Mouse (Mus musculus) liver, adult 2 months (tissue): ENCODE data around the gene Tceanc2. TPM values are rescaled to one million over a fixed set of nuclear protein-coding genes. Genes with fewer than 3 reads are reported as not detected.

Experiments
- DNase-seq: peaks from one replicate; pipeline ENCODE4 v3.0.0-alpha.2; 2011; ENCODE audit warnings: low read depth, low spot score; ENCODE audit errors: extremely low read depth
- H3K27ac ChIP-seq: fragments of 200-500 bp; replicated peaks from 2 replicates; pipeline ENCODE4 v1.5.1; 2012; ENCODE audit warnings: low read depth, mild to moderate bottlenecking, control low read depth, inconsistent platforms, low read length; ENCODE audit not compliant: insufficient read depth
- H3K27me3 ChIP-seq: fragments of 200-500 bp; 2 replicates; pipeline ENCODE4 v1.6.1; 2012; ENCODE audit warnings: mild to moderate bottlenecking, moderate library complexity, low read length, inconsistent platforms; ENCODE audit not compliant: control insufficient read depth, insufficient read depth
- H3K36me3 ChIP-seq: fragments of 200-500 bp; 2 replicates; pipeline ENCODE4 v1.6.1; 2012; ENCODE audit warnings: low read length, inconsistent platforms; ENCODE audit not compliant: control insufficient read depth, insufficient read depth
- H3K4me1 ChIP-seq: fragments of 200-500 bp; 2 replicates; pipeline ENCODE4 v1.6.1; 2011; ENCODE audit warnings: low read length; ENCODE audit not compliant: control insufficient read depth, insufficient read depth
- H3K4me3 ChIP-seq: fragments of 200-500 bp; 2 replicates; pipeline ENCODE4 v1.5.1; 2011; ENCODE audit warnings: low read depth, mild to moderate bottlenecking, control low read depth, low read length, moderate library complexity; ENCODE audit not compliant: insufficient read depth
- H3K79me2 ChIP-seq: fragments of 200-500 bp; 2 replicates; pipeline ENCODE4 v1.6.1; 2012; ENCODE audit warnings: inconsistent platforms, mild to moderate bottlenecking, low read length, moderate library complexity; ENCODE audit not compliant: control insufficient read depth, insufficient read depth
- H3K9ac ChIP-seq: fragments of 200-500 bp; 2 replicates; pipeline ENCODE4 v1.6.1; 2012; ENCODE audit warnings: low read depth, mild to moderate bottlenecking, control low read depth, inconsistent platforms, low read length
- CTCF ChIP-seq: fragments of 200-500 bp; IDR thresholded peaks from 2 replicates; pipeline ENCODE4 v1.5.1; 2011; ENCODE audit warnings: low read depth, low read length, control low read depth
- POLR2A ChIP-seq: fragments of 200-500 bp; IDR thresholded peaks from 2 replicates; pipeline ENCODE4 v1.6.1; 2011; ENCODE audit warnings: low read length, control low read depth; ENCODE audit not compliant: insufficient read depth; ENCODE audit errors: extremely low read depth
- WGBS: fragments of 180-500 bp; shearing (Covaris S2); methylation state at CpG from one replicate; pipeline ENCODE4 v1.1.7; 2018; 5-methylcytosine and 5-hydroxymethylcytosine counted together
- polyA plus RNA-seq: library from polyadenylated mRNA; depleted of rRNA; stranded (reverse); fragments of >200 nt; gene quantifications from 2 replicates; pipeline ENCODE4 v1.2.3, GENCODE M21; 2012
- total RNA-seq: library from RNA; depleted of rRNA; stranded (reverse); fragments of >200 nt; gene quantifications from 2 replicates; pipeline ENCODE4 v1.2.3, GENCODE M21; 2014

Gene Tceanc2
- total and polyA plus RNA-seq, 2 experiments, result 5.3 to 6.6 TPM

DNA sequence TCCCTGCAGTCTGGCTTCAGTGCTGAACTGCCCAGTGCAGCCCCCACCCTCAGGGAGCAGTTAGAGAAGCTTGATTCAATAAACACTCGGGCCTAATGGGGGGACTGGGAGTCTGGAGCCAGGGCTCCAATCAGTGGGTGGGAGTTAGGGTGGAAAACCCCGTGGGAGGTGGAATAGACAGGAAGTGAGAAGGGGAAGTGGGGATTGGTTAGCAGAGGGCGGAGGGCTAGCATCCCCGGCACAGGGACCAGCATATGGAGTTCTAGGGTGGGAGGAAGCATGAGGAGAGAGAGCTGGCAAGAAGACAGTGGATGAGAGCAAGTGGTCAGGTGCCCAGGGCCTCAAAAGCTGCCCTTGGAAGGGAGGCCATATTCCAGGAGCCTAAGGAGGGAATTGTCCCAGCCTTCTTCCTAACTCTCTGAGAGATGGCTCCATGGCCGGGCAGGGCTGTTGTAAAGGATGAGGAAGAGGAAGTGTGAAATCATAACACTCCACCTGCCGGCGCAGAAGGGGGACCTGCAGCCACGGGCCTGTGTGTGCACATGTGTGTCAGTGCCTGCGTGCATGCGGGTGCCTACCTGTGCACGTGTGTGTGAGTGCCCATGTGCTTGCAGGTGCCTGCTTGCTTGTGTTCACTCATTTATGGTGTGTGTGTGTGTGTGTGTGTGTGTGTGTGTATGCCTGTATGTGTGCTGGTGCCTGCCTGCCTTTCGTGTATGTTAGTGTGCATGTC lies 34.5 kb upstream of the Tceanc2 start:
- Histone ChIP-seq H3K4me3 (no peak overlapping the region), H3K36me3 (no peaks in the 10 kb centered on the region), H3K4me1 (no peaks in the 10 kb centered on the region), H3K27ac (no peak overlapping the region), H3K9ac (no peak overlapping the region), H3K27me3 (no peaks in the 10 kb centered on the region), H3K79me2 (no peaks in the 10 kb centered on the region)
- 78% methylated on average over 12 of the region's 12 CpGs for WGBS
- DNase-seq, result no peak
- TF ChIP-seq POLR2A (no peak), CTCF (no peak)

DNA sequence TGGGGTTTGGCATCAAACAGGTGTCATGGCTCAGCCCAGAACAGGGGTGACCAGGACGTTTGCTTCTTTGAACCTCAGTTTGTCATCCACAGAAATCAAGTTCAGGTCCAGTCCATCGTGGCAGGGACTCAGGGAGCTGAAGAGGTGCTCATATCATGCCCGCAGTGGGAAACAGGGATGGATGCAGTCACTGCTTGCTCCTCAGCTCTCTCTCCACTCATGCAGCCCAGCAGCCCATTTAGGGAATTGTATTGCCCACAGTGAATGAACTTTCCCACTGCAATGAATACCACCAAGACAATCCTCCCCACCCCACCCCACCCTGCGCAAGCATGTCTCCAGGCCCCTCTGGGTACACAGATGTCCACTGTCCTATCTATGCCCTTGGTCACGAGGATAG lies 33.0 kb upstream of the Tceanc2 start:
- no peaks in the 10 kb centered on the region for H3K36me3 ChIP-seq
- no peaks in the 10 kb centered on the region for H3K79me2 ChIP-seq
- no peak for TF ChIP-seq CTCF
- TF ChIP-seq POLR2A, result no peak
- H3K9ac ChIP-seq, result no peak overlapping the region
- 91% methylated on average over 5 of the region's 5 CpGs for WGBS
- no peak overlapping the region for H3K27ac ChIP-seq
- no peaks in the 10 kb centered on the region for H3K27me3 ChIP-seq
- H3K4me3 ChIP-seq, result no peak overlapping the region
- no peaks in the 10 kb centered on the region for H3K4me1 ChIP-seq
- no peak for DNase-seq

DNA sequence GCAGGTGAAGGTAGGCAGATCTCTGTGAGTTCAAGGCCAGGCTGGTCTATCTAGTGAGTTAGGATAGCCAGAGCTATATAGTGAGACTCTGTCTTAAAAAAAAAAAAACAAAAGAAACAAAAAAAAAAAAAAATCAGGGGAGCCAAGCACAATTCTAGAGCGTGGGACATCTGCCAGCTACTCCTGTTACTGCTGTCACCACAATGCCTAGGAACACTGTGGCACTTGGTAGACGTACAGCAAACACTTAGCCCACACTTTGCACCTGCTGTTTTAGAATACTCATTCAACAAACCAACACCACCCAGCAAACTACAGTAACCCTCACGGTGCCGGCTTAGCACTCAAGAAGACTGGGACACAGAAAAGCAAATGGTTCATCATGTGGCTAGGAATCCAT lies 32.5 kb upstream of the Tceanc2 start:
- TF ChIP-seq POLR2A, result no peak
- TF ChIP-seq CTCF, result no peak
- H3K27me3 ChIP-seq, result no peaks in the 10 kb centered on the region
- no peaks in the 10 kb centered on the region for H3K36me3 ChIP-seq
- WGBS, result 70% methylated on average over 4 of the region's 4 CpGs
- no peak overlapping the region for H3K27ac ChIP-seq
- no peak overlapping the region for H3K4me3 ChIP-seq
- DNase-seq, result no peak
- H3K79me2 ChIP-seq, result no peaks in the 10 kb centered on the region
- no peaks in the 10 kb centered on the region for H3K4me1 ChIP-seq
- no peak overlapping the region for H3K9ac ChIP-seq

DNA sequence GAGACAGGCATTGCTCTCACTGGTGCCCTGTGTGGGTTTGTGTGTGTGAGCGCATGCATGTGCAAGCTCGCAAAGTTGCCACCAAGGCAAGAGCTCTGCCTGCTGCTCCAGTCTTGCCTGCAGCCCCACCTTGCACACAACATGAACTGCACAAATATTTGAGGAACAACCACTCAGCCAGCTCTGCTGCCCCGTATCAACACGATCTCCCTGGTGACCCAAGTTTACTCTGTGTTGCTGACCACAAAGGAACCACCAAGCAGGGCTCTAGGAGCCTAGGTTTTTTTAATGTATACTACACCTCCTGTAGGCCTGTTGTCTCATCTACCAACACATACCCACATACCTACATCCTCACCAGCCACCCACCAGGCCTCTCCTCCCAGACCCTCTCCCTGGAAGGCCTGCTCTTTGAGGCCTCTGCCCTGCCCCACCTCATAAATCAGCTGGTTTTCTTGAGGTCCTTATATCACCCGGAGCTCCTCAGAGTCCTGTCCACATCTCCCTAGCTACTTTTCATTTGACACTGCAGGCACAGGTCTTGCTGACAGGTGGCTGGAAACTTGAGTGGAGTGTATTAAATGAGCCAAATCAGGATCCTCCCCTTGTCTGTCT lies 31.7 kb upstream of the Tceanc2 start:
- no peak for DNase-seq
- Histone ChIP-seq H3K27me3 (no peaks in the 10 kb centered on the region), H3K36me3 (no peaks in the 10 kb centered on the region), H3K27ac (no peak overlapping the region), H3K9ac (no peak overlapping the region), H3K4me1 (no peaks in the 10 kb centered on the region), H3K79me2 (no peaks in the 10 kb centered on the region), H3K4me3 (no peak overlapping the region)
- 29% methylated on average over 5 of the region's 5 CpGs for WGBS
- no peak for TF ChIP-seq CTCF
- no peak for TF ChIP-seq POLR2A

DNA sequence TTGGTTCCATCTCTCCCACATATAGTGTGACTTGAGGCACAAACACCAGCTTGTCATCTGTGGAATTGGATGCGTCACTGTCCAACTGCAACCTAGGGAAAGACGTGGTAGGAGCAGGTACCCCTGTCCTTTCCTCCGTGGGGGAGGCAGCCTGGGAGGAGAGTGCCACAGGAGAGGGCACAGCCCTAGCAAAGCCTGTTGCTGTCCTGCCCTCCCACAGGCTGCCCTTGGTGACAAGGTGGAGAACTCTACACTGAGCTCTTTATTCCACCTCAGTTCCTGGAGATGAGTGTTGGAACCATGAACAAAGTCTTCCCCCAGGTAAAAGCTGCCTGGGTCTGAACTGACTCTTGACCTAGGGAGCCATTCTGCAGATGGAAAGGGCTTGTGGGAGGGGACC lies 30.0 kb upstream of the Tceanc2 start, which contains the start of gene Ldlrad1:
Ldlrad1 (plus strand) TSS at position 301 of the 400 bp plus-strand sequence.
- H3K4me1 ChIP-seq, result no peaks in the 10 kb centered on the region
- whole genome bisulfite sequencing, result 94% methylated on average over 3 of the region's 3 CpGs
- H3K4me3 ChIP-seq, result no peak within 1 kb of the TSS
- H3K27ac ChIP-seq, result no peak within 1 kb of the TSS
- no peak for DNase-seq
- H3K79me2 ChIP-seq, result no peaks in the 10 kb centered on the region
- H3K36me3 ChIP-seq, result peaks cover 8% of the 10 kb centered on the region
- H3K27me3 ChIP-seq, result no peaks in the 10 kb centered on the region
- H3K9ac ChIP-seq, result no peak within 1 kb of the TSS
- no peak for TF ChIP-seq CTCF

DNA sequence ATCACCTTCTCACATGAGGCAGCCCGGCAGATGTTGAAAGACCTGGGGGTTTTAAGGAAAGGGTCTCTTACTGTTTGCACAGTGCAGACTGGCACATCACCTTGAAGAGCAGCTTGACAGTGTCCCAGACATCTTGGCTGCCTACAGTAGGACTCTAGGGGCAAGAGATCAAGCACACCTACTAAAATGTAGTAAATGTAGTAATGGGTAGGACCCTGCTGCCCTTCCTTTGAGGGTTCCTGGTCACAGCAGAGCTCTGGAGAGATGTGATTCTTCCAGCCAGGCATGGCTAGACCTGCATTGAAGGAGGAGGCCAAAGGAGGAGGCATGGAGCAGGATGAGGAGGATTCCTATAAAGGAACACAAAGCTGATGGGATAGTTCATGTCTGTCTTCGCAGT lies 28.1 kb upstream of the Tceanc2 start:
- TF ChIP-seq POLR2A, result no peak
- TF ChIP-seq CTCF, result no peak
- WGBS, result 95% methylated on average over 2 of the region's 2 CpGs
- H3K27me3 ChIP-seq, result no peaks in the 10 kb centered on the region
- no peaks in the 10 kb centered on the region for H3K79me2 ChIP-seq
- DNase-seq, result no peak
- no peak overlapping the region for H3K9ac ChIP-seq
- H3K36me3 ChIP-seq, result peaks cover 19% of the 10 kb centered on the region
- no peaks in the 10 kb centered on the region for H3K4me1 ChIP-seq
- no peak overlapping the region for H3K4me3 ChIP-seq
- H3K27ac ChIP-seq, result no peak overlapping the region
